Mouse (Mus musculus) G1E-ER4 (cell line): ENCODE measurements at regions not wholly inside any gene's neighbourhood (a gene's known extent, or its start where the extent isn't known, plus 50 kb on each side); places are given as distances from the start of the nearest gene placed in this dataset.

ENCODE experiments used
- GATA1 ChIP-seq: IDR thresholded peaks from one replicate; pipeline ENCODE4 v1.8.0; 2012; ENCODE audit warnings: low read length, inconsistent platforms

- TF ChIP-seq GATA1, result no peak
Measured at GRCm38 (mm10) chr9:120664086-120664485, 92.8 kb downstream of the Rpl14 start.

GRCm38 (mm10) chr9:120672452-120672851, 101.2 kb downstream of the Rpl14 start:
- TF ChIP-seq GATA1, result no peak

GRCm38 (mm10) chr9:120674855-120675254, 103.6 kb downstream of the Rpl14 start:
- no peak for TF ChIP-seq GATA1

GRCm38 (mm10) chr9:120675371-120676150, 104.3 kb downstream of the Rpl14 start:
- TF ChIP-seq GATA1, result no peak

GRCm38 (mm10) chr9:120676301-120676700, 105.1 kb downstream of the Rpl14 start:
- TF ChIP-seq GATA1, result no peak

- no peak for TF ChIP-seq GATA1
Measured at GRCm38 (mm10) chr9:120676771-120677170, 105.5 kb downstream of the Rpl14 start.

- no peak for TF ChIP-seq GATA1
Measured at GRCm38 (mm10) chr9:120677216-120677615, 106.0 kb downstream of the Rpl14 start.

GRCm38 (mm10) chr9:120679822-120680426, 108.7 kb downstream of the Rpl14 start:
- no peak for TF ChIP-seq GATA1

- no peak for TF ChIP-seq GATA1
Measured at GRCm38 (mm10) chr9:120681404-120681803, 110.2 kb downstream of the Rpl14 start.

GRCm38 (mm10) chr9:120685961-120686360, 114.7 kb downstream of the Rpl14 start:
- TF ChIP-seq GATA1, result no peak

GRCm38 (mm10) chr9:120689025-120689424, 117.8 kb downstream of the Rpl14 start:
- no peak for TF ChIP-seq GATA1

GRCm38 (mm10) chr9:120690510-120690909, 119.3 kb downstream of the Rpl14 start:
- TF ChIP-seq GATA1, result no peak

GRCm38 (mm10) chr9:120690961-120691941, 120.0 kb downstream of the Rpl14 start:
- TF ChIP-seq GATA1, result no peak

GRCm38 (mm10) chr9:120691971-120692401, 120.7 kb downstream of the Rpl14 start:
- TF ChIP-seq GATA1, result no peak

- no peak for TF ChIP-seq GATA1
Measured at GRCm38 (mm10) chr9:120694457-120694856, 123.2 kb downstream of the Rpl14 start.

- no peak for TF ChIP-seq GATA1
Measured at GRCm38 (mm10) chr9:120695966-120696365, 124.7 kb downstream of the Rpl14 start.
